Mouse (Mus musculus) right cerebral cortex, postnatal 4 days (tissue): ENCODE data around the gene Gm14862.
"Not testable (repeated sequence)": the region's sequence is repeated elsewhere in the genome, so short reads cannot be mapped to it uniquely, and the experiment has no call there.

Experiments used
- DNase-seq: peaks from one replicate; pipeline ENCODE4 v3.0.0-alpha.2; 2022

The Gm14862 gene

GRCm38 (mm10) chrX:9256766-9257165 lies at the start of gene Gm14862:
Gene Gm14862, minus strand, starts transcription at chrX:9256899.
- no peak for DNase-seq

- DNase-seq = no peak
Measured at GRCm38 (mm10) chrX:9303455-9303854, 46.8 kb upstream of the Gm14862 start.

- DNase-seq = no peak
Measured at GRCm38 (mm10) chrX:9302791-9303190, 46.1 kb upstream of the Gm14862 start.

DNA sequence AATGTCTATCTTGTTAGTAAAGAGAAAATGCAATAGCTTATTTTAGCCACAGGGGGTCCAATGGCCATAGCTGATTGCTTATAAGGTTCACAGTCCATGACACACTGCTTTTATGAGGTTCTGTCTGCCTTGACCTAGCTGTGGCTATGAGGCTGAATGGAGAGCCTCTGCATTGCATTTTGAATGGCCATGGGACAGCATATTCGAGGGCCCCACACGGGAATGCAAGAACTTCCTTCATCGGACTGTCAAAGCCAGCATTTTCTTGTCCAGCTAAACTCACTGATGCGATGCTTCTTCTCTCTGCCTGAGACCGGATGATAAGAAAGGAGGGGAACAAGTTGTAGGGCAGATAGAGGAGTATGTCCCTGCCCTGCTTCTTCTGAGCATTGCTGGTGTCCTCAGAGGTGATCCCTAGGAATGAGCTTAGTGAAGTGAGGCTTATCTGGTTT lies 41.7 kb upstream of the Gm14862 start:
- no peak for DNase-seq

DNA sequence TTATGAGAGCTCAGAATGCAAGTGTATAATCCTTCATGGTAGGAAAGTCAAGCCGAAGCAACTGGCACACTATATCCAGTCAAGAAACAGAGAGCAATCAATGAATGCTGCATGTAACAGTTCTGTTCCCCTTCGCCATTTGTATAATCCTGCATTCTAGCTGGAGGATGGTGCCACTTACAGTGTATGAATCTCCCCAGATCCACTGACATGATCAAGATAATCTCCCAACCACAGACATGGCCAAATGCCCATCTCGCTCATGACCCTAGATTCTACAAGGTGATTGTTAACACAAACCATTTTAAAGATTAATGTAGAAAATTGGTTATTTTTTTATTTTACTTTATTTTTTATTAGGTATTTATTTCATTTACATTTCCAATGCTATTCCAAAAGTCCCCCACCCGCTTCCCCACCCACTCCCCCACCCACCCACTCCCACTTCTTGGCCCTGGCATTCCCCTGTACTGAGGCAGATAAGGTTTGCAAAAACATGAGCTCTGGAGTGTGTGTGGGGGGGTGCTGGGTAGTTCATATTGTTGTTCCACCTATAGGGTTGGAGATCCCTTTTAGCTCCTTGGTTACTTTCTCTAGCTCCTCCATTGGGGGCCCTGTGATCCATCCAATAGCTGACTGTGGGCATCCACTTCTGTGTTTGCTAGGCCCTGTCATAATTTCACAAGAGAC lies 36.6 kb upstream of the Gm14862 start:
- DNase-seq = not testable (repeated sequence)

GRCm38 (mm10) chrX:9283464-9283863 lies 26.8 kb upstream of the Gm14862 start, which contains the start of gene H2al1m:
Gene H2al1m, plus strand, starts transcription at chrX:9283764.
- DNase-seq = not testable (repeated sequence)

GRCm38 (mm10) chrX:9274321-9274720 lies 17.6 kb upstream of the Gm14862 start:
- DNase-seq = no peak

GRCm38 (mm10) chrX:9273377-9274002 lies 16.8 kb upstream of the Gm14862 start:
- DNase-seq = no peak

- DNase-seq = peak; percentile 48
Measured at GRCm38 (mm10) chrX:9272460-9273361, 16.0 kb upstream of the Gm14862 start, which contains the start of gene Xk. Gene Xk, plus strand, starts transcription at chrX:9272756.

DNA sequence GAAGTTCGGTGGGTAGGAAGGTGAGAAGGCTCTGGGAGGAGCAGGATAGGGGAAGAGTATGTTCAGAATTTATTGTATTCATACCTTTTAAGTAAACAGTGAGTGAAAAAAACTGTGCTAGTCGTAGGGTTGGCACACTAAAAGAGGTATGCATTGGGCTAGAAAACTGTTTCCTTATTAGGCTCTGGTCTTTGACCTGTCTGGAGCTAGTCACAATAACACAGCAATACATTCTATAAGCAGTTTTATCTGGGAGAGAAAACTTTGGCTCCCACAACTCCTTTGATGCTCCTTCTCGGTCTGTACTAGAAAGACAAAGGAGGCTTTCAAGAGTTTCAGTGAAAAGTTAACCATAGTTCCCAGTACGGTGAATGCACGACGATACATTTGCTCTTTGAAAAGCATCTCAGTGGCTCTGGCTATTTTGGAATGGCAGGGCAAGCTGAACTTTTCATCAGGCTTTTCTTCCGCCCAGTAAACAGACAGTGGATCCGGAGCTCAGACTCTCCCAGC lies 15.3 kb upstream of the Gm14862 start:
- DNase-seq = no peak

DNA sequence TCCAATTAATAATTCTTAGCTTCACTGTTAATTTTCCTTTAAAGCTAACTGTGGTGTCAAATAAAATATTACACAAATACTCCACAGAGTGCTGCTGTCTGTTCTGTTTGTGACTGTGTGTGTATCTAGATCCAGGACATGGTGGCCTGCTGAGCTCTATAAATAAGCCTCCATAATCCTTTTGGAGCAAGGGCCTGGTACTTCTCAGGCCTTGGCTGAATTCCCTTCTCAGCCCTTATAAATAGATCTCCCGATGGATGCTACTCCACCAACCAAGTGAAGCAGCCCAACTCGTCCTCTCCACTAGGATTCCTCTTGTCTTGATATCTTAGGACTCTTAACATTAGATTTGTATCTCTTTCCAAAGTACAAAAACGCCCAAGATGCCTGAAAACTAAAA lies 14.4 kb upstream of the Gm14862 start:
- no peak for DNase-seq

- no peak for DNase-seq
Measured at GRCm38 (mm10) chrX:9259267-9259666, 2.6 kb upstream of the Gm14862 start.

- DNase-seq = no peak
Measured at GRCm38 (mm10) chrX:9257831-9258230, 1.1 kb upstream of the Gm14862 start.

DNA sequence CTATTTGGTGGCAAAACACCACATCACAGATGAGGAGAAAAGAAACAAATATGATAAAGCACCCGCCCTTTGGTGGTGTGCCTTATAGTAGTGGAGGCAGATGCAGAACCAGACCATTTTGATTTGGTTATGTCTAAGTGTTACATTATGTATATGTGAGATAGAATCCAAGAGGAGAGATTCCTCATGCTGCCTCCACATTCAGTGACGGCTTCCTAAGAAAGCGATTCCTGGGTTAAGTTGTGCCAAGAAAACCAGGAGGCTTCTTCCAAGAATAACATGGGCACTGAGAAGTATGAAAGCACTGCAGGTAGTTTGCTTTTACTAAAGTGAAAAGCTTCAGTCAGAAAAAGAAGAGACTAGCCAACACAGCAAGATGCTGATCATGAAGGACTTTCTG lies 1.8 kb downstream of the Gm14862 start:
- no peak for DNase-seq

DNA sequence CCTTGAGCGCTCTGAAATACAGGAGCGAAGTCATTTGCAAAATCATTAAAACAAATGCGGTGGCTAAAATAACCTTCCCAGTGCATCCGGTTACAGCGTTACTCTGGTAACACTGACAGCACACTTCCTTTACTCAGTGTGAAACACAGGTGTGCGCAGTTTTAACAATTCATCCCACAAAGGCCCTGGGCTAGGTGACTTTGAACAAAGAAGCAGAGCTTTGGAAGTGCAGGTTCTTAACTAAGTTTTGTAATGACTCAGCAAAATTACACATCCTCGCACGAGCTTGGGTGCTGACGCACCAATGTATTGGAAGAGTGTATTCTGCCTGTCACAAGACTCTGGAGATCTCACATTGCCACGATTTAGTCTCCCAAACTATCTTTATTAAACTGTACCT lies 2.7 kb downstream of the Gm14862 start:
- no peak for DNase-seq

DNA sequence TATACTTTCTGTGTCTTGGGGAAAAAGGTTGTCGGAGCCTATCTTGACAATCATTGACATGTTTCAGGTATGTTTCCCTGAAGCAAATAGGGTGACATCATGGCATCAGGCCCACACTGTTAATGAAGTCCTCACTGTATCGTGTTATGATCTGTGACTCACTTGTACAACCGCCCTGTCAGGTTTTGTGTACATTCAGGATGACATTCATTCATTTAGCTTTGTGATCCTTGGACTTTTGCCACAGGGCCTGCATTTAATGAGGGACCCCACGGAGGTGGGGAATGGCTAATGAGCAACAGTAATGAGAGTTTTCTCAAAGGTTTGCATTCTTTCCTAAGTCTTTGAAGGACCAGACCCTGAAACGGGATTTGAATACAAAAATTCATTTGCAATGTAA lies 7.8 kb downstream of the Gm14862 start:
- no peak for DNase-seq

DNA sequence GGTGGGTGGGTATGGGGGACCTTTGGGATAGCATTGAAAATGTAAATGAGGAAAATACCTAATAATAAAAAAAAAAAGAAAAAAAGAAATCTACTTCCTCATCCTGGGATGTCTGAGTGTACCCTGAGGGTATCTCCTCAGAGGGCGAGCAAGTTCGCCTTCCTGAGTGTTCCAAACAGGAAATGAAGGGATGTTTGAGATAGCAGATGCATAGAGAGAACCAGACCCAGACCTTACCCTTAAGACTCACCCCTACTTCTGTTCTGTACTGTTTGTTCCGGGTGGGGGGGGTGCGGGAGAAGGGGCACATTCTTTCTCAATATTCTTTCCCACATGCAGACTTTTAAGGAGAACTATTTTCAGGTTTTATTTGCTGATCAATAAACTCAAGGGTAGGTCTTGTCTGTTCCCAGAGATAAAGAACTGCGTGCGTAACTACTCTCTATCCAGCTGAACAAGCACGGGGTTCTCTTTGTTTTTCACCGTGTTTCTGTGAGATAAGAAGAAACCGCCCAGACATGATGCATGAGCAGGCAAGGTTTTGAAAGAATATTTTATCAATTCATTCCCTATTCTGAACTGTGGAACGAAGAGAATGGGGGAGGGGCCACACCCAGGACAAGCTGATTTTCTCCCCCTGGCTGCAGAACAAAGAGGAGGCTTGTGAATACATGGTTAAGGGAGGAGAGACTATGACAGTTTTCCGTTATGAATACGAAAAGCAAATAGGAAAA lies 11.9 kb downstream of the Gm14862 start:
- peak; percentile 17 for DNase-seq

GRCm38 (mm10) chrX:9243381-9243864 lies 13.3 kb downstream of the Gm14862 start:
- DNase-seq = peak; percentile 61

DNA sequence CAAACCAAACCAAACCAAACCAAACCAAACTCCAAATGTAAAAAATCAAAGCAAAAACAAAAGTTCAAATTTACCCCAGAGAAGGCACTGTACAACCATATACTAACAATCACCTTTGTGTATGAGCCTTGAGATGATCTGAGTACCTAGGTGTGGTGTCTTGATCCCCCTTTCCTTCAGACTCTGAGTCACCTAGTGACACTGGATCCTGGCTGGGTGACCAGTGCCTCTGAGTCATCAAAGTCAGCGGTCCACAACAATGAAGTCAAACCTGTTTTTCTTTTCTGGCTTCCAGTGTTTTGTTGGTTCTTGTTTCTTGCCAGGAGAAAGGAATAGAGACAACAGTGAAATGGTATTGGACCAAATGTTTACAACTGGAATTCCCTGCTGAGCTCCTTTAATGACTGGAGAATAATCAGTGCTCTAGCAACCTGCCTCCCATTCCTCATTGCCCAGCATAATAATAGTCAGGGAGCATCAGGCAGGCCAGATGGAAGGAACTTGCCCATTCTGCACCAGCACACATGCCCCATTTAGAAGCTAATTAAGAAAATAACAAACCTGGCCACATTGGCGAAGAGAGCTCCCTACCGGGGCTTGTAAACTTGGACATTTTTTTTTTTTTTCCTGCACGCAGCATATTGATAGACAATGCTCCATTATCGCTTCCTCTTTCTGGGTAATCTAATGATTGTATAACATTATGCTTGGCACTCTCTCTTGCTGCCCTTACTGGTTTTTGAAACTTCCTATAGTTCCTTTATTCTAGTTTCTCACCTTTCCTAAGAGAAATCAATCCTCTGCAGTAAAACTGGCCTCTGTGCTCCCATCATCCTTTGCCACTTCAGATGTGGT lies 15.7 kb downstream of the Gm14862 start:
- DNase-seq = no peak

GRCm38 (mm10) chrX:9227105-9227504 lies 29.6 kb downstream of the Gm14862 start:
- no peak for DNase-seq
